Mouse (Mus musculus): ENCODE measurements at regions not wholly inside any gene's neighbourhood (a gene's known extent, or its start where the extent isn't known, plus 50 kb on each side); places are given as distances from the start of the nearest gene placed in this dataset.

- no peak overlapping the region for H3K27ac ChIP-seq (replicated peaks; ENCODE audit: low read depth, low read length)
- H3K9ac ChIP-seq (ENCODE audit: low read depth, low read length, severe bottlenecking): no peak overlapping the region
- 60% methylated on average over 10 of the region's 10 CpGs for WGBS
- H3K36me3 ChIP-seq (ENCODE audit: control insufficient read depth, insufficient read depth, low read length): no peaks in the 10 kb centered on the region
- no peak for DNase-seq (ENCODE audit: low spot score)
- no peak overlapping the region for H3K4me3 ChIP-seq (replicated peaks; ENCODE audit: low read length)
- 0 out of 2 replicates have a peak, but pooled peaks cover 10% of the 10 kb centered on the region for H3K4me1 ChIP-seq (ENCODE audit: control insufficient read depth, insufficient read depth, low read length)
- no peak overlapping the region for H3K4me2 ChIP-seq (replicated peaks; ENCODE audit: low read depth, low read length, severe bottlenecking)
- no peaks in the 10 kb centered on the region for H3K27me3 ChIP-seq (ENCODE audit: control insufficient read depth, insufficient read depth, low read length)
- no peak for ATAC-seq (ENCODE audit: low FRiP score, low read depth)
- H3K9me3 ChIP-seq (ENCODE audit: control insufficient read depth, low read length): no peaks in the 10 kb centered on the region
- TF ChIP-seq POLR2A (IDR thresholded peaks at IDR 0.05; ENCODE audit: borderline replicate concordance, extremely low read depth, insufficient read depth, insufficient read length): no peak
Observed at GRCm38 (mm10) chr4:54653097-54653776, 291.6 kb upstream of the Zfp462 start.

Measured in limb, embryonic 14.5 days (tissue).